Mouse (Mus musculus) neural tube, embryonic 15.5 days (tissue): ENCODE measurements at regions not wholly inside any gene's neighbourhood (a gene's known extent, or its start where the extent isn't known, plus 50 kb on each side); places are given as distances from the start of the nearest gene placed in this dataset.
A peak's percentile ranks its signal among the peaks of the same experiment; 100 is the strongest.

ENCODE experiments used
- ATAC-seq: fragments of 200-750 bp; cut with Nextera tagmentation; 2 replicates; pipeline ENCODE4 v1.8.0; 2017; ENCODE audit warnings: mild to moderate bottlenecking, moderate TSS enrichment, moderate library complexity; ENCODE audit not compliant: low FRiP score
- H3K27ac ChIP-seq: fragments of 300-500 bp; sonication (generic); replicated peaks from 2 replicates; pipeline ENCODE4 v1.5.1; 2015; ENCODE audit warnings: mild to moderate bottlenecking, inconsistent platforms
- H3K27me3 ChIP-seq: fragments of 300-500 bp; sonication (generic); replicated peaks from 2 replicates; pipeline ENCODE4 v1.6.1; 2015; ENCODE audit warnings: inconsistent platforms
- H3K36me3 ChIP-seq: fragments of 300-500 bp; sonication (generic); 2 replicates; pipeline ENCODE4 v1.6.1; 2015; ENCODE audit warnings: inconsistent platforms
- H3K4me1 ChIP-seq: fragments of 300-500 bp; sonication (generic); 2 replicates; pipeline ENCODE4 v1.6.1; 2015; ENCODE audit warnings: inconsistent platforms
- H3K4me2 ChIP-seq: fragments of 300-500 bp; sonication (generic); 2 replicates; pipeline ENCODE4 v1.6.1; 2015; ENCODE audit warnings: inconsistent platforms, mild to moderate bottlenecking, moderate library complexity
- H3K4me3 ChIP-seq: fragments of 300-500 bp; sonication (generic); replicated peaks from 2 replicates; pipeline ENCODE4 v1.5.1; 2015; ENCODE audit warnings: mild to moderate bottlenecking, inconsistent platforms
- H3K9ac ChIP-seq: fragments of 300-500 bp; sonication (generic); replicated peaks from 2 replicates; pipeline ENCODE4 v1.6.1; 2015; ENCODE audit warnings: mild to moderate bottlenecking, inconsistent platforms
- H3K9me3 ChIP-seq: fragments of 300-500 bp; sonication (generic); replicated peaks from 2 replicates; pipeline ENCODE4 v1.6.1; 2016; ENCODE audit warnings: inconsistent platforms
- WGBS: fragments of 180-500 bp; shearing (Covaris S2); methylation state at CpG from one replicate; pipeline ENCODE4 v1.1.7; 2015; ENCODE audit warnings: mixed read lengths; 5-methylcytosine and 5-hydroxymethylcytosine counted together

DNA sequence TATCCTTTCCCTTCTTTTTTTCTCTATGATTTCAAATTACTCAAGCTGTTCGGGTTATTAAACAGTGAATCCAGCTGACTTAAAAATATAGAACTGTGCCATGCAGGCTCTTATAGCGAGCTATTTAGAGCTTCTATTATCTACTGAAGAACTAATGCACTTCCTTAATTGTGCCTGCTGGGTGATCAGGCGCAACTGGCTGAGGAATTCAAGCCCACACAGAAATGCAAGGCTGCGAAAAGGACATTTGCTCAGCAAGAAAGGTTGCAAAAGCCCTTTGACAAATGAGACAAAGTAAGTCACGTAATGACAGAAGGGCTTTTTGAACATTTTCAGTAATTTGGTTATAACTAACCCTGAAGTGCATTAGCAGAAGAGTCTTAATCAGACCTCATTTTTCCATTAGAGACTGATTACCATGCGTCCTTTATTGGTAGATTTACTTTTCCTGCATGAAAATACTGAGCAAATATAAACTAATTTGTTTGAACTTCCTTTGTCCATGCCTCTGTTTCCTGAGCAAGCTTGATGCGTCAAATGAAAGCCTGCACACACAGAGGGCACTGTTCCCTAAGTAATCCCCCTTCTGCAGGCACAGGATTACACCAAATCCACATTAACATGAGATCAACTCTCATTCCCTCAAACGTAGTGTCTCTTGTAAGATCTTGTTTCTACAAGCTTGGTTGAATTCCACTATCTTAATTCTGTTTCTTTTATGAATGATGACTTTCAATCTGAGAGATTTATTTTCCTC is 1154.7 kb upstream of the Tenm3 start:
- Histone ChIP-seq H3K36me3 (no peaks in the 10 kb centered on the region), H3K4me3 (no peak overlapping the region), H3K27me3 (no peaks in the 10 kb centered on the region), H3K9ac (no peak overlapping the region), H3K27ac (no peak overlapping the region), H3K9me3 (no peaks in the 10 kb centered on the region), H3K4me2 (no peak overlapping the region), H3K4me1 (no peaks in the 10 kb centered on the region)
- peak; percentile 59 for ATAC-seq
- 33% methylated on average over 8 of the region's 8 CpGs for WGBS
